9 mouse cellular contexts compared by ENCODE assay signal in genomic region chr10:127287936-127288293, GRCm38 (mm10). TPM values are rescaled to one million over a fixed set of nuclear protein-coding genes. Genes with fewer than 3 reads are reported as not detected.
A peak's percentile ranks its signal among the peaks of the same experiment; 100 is the strongest.
DNase-seq lines count a peak whose midpoint lies in the region; ATAC-seq and TF ChIP-seq lines count a peak whose summit lies in the region.
"Had no signal": no experiment of that assay in that cellular context is flagged by ENCODE, and none has a peak within 500 bp of the region (broad histone marks: within the 10 kb centered on the region; RNA-seq: fewer than 3 reads in every experiment).

No protein-coding gene starts in this region.

- H3K36me3 ChIP-seq in kidney, postnatal 0 days (ENCODE audit: insufficient read depth, low read length), result peaks cover 26% of the 10 kb centered on the region
- H3K36me3 ChIP-seq in embryonic facial prominence, embryonic 12.5 days, result peaks cover 45% of the 10 kb centered on the region
- peaks cover 39% of the 10 kb centered on the region for H3K36me3 ChIP-seq in intestine, postnatal 0 days (ENCODE audit: control insufficient read depth, insufficient read depth)
- peaks cover 45% of the 10 kb centered on the region for H3K36me3 ChIP-seq in neural tube, embryonic 12.5 days

- TF ChIP-seq CTCF in kidney, postnatal 0 days (IDR thresholded peaks at IDR 0.05; ENCODE audit: low read depth), result no peak
- TF ChIP-seq CTCF in intestine, postnatal 0 days (IDR thresholded peaks at IDR 0.05; ENCODE audit: low read depth), result no peak

- no peaks in the 10 kb centered on the region for H3K27me3 ChIP-seq in kidney, postnatal 0 days (ENCODE audit: insufficient read depth, low read length)
- no peaks in the 10 kb centered on the region for H3K27me3 ChIP-seq in embryonic facial prominence, embryonic 12.5 days
- H3K27me3 ChIP-seq in intestine, postnatal 0 days (replicated peaks; ENCODE audit: control insufficient read depth, insufficient read depth, low read length), result no peaks in the 10 kb centered on the region
- H3K27me3 ChIP-seq in neural tube, embryonic 12.5 days (replicated peaks), result no peaks in the 10 kb centered on the region

- WGBS in kidney, postnatal 0 days, result 0% methylated on average over 3 of the region's 3 CpGs
- 1% methylated on average over 3 of the region's 3 CpGs for WGBS in embryonic facial prominence, embryonic 12.5 days
- 0% methylated on average over 3 of the region's 3 CpGs for WGBS in intestine, postnatal 0 days
- 4% methylated on average over 3 of the region's 3 CpGs for WGBS in neural tube, embryonic 12.5 days

- peaks cover 29% of the 10 kb centered on the region for H3K4me1 ChIP-seq in kidney, postnatal 0 days (replicated peaks; ENCODE audit: insufficient read depth, low read length)
- H3K4me1 ChIP-seq in embryonic facial prominence, embryonic 12.5 days, result peaks cover 58% of the 10 kb centered on the region
- H3K4me1 ChIP-seq in intestine, postnatal 0 days (replicated peaks; ENCODE audit: control insufficient read depth, insufficient read depth, low read length), result peaks cover 23% of the 10 kb centered on the region
- peaks cover 53% of the 10 kb centered on the region for H3K4me1 ChIP-seq in neural tube, embryonic 12.5 days

- peak overlapping the region; percentile 71 for H3K4me3 ChIP-seq in kidney, postnatal 0 days (replicated peaks; ENCODE audit: low read depth, low read length)
- H3K4me3 ChIP-seq in embryonic facial prominence, embryonic 12.5 days, result peak overlapping the region; percentile 63
- H3K4me3 ChIP-seq in intestine, postnatal 0 days (ENCODE audit: low read depth, low read length), result peak overlapping the region; percentile 71
- H3K4me3 ChIP-seq in neural tube, embryonic 12.5 days, result peak overlapping the region; percentile 72

- intact Hi-C loops in gastrocnemius, postnatal 14 days (cut with DNase I; ENCODE audit: low total_unique reads), result no loop called here

- H3K9me3 ChIP-seq in kidney, postnatal 0 days (replicated peaks; ENCODE audit: low read length), result no peaks in the 10 kb centered on the region
- H3K9me3 ChIP-seq in embryonic facial prominence, embryonic 12.5 days, result no peaks in the 10 kb centered on the region
- no peaks in the 10 kb centered on the region for H3K9me3 ChIP-seq in intestine, postnatal 0 days (ENCODE audit: control insufficient read depth)
- H3K9me3 ChIP-seq in neural tube, embryonic 12.5 days, result no peaks in the 10 kb centered on the region

- ATAC-seq in kidney, postnatal 0 days (replicated peaks; ENCODE audit: low FRiP score, low read depth), result no peak
- ATAC-seq in embryonic facial prominence, embryonic 12.5 days (ENCODE audit: insufficient number of reproducible peaks, insufficient read depth, low FRiP score, low TSS enrichment), result no peak
- no peak for ATAC-seq in intestine, postnatal 0 days
- no peak for ATAC-seq in neural tube, embryonic 12.5 days (ENCODE audit: low FRiP score, low read depth)
- no peak for ATAC-seq in megakaryocyte-erythroid progenitor cell, adult 5-6 weeks (replicated peaks; ENCODE audit: low FRiP score, low TSS enrichment, poor library complexity, severe bottlenecking)

- peak overlapping the region; percentile 76 for H3K9ac ChIP-seq in kidney, postnatal 0 days (ENCODE audit: low read depth, low read length)
- peak overlapping the region; percentile 78 for H3K9ac ChIP-seq in embryonic facial prominence, embryonic 12.5 days
- H3K9ac ChIP-seq in intestine, postnatal 0 days (ENCODE audit: low read depth, low read length), result peak overlapping the region; percentile 72
- peak overlapping the region; percentile 86 for H3K9ac ChIP-seq in neural tube, embryonic 12.5 days

- peak overlapping the region; percentile 99 for H3K27ac ChIP-seq in kidney, postnatal 0 days
- H3K27ac ChIP-seq in embryonic facial prominence, embryonic 12.5 days, result peak overlapping the region; percentile 99
- peak overlapping the region; percentile 99 for H3K27ac ChIP-seq in intestine, postnatal 0 days (ENCODE audit: low read depth, low read length)
- peak overlapping the region; percentile 86 for H3K27ac ChIP-seq in neural tube, embryonic 12.5 days

- peak overlapping the region; percentile 90 for H3K4me2 ChIP-seq in kidney, postnatal 0 days (ENCODE audit: low read length)
- peak overlapping the region; percentile 91 for H3K4me2 ChIP-seq in embryonic facial prominence, embryonic 12.5 days (replicated peaks)
- H3K4me2 ChIP-seq in intestine, postnatal 0 days (replicated peaks; ENCODE audit: low read depth), result peak overlapping the region; percentile 75
- peak overlapping the region; percentile 88 for H3K4me2 ChIP-seq in neural tube, embryonic 12.5 days (replicated peaks)

- DNase-seq in kidney, postnatal 0 days (ENCODE audit: low spot score), result peak; percentile 37
- DNase-seq in kidney, postnatal 25 days, result no peak
- no peak for DNase-seq in kidney, postnatal 36 days
- DNase-seq in gastrocnemius, postnatal 14 days, result no peak

RNA-seq across cellular contexts. Expression of gene Mbd6, which starts 0.9 kb away (rescaled TPM):
- 10.5 and 10.7 TPM in 2 replicates for polyA plus RNA-seq in kidney, postnatal 0 days (2015; fragmentation: Nextera tagmentation; extraction: Ambion mirVana)
- 17.2 and 23.3 TPM in 2 replicates for polyA plus RNA-seq in embryonic facial prominence, embryonic 12.5 days (2016; fragmentation: Nextera tagmentation; extraction: Ambion mirVana)
- polyA plus RNA-seq in intestine, postnatal 0 days (2015; fragmentation: Nextera tagmentation; extraction: Ambion mirVana), result 8.7 and 12.8 TPM in 2 replicates
- 18.4 and 20.5 TPM in 2 replicates for polyA plus RNA-seq in neural tube, embryonic 12.5 days (2016; fragmentation: Nextera tagmentation; extraction: Ambion mirVana)
- total RNA-seq in megakaryocyte-erythroid progenitor cell, adult 5-6 weeks (2014; fragmentation: Nextera tagmentation), result 42.8 and 72.8 TPM in 2 replicates
- 2.7 and 3.8 TPM in 2 replicates for total RNA-seq in megakaryocyte-erythroid progenitor cell, adult 5-6 weeks (2017)
- total RNA-seq in gastrocnemius, postnatal 14 days (2021), result 10 to 100 TPM; 16.1 to 17.1 TPM

RNA-seq across cellular contexts. Expression of gene Dctn2, which starts 21.7 kb away (rescaled TPM):
- polyA plus RNA-seq in kidney, postnatal 0 days (2015; fragmentation: Nextera tagmentation; extraction: Ambion mirVana), result 177 and 190 TPM in 2 replicates
- polyA plus RNA-seq in embryonic facial prominence, embryonic 12.5 days (2016; fragmentation: Nextera tagmentation; extraction: Ambion mirVana), result 199 and 213 TPM in 2 replicates
- polyA plus RNA-seq in intestine, postnatal 0 days (2015; fragmentation: Nextera tagmentation; extraction: Ambion mirVana), result 143 and 147 TPM in 2 replicates
- polyA plus RNA-seq in neural tube, embryonic 12.5 days (2016; fragmentation: Nextera tagmentation; extraction: Ambion mirVana), result 273 and 277 TPM in 2 replicates
- 100 and 123 TPM in 2 replicates for total RNA-seq in megakaryocyte-erythroid progenitor cell, adult 5-6 weeks (2014; fragmentation: Nextera tagmentation)
- 106 and 124 TPM in 2 replicates for total RNA-seq in megakaryocyte-erythroid progenitor cell, adult 5-6 weeks (2017)
- total RNA-seq in gastrocnemius, postnatal 14 days (2021), result 100 to 1,000 TPM in 1 of 2 experiments, 10 to 100 TPM in 1; 99.8 to 103 TPM

RNA-seq across cellular contexts. Expression of gene Mars, which starts 23.7 kb away (rescaled TPM):
- 99.1 and 103 TPM in 2 replicates for polyA plus RNA-seq in kidney, postnatal 0 days (2015; fragmentation: Nextera tagmentation; extraction: Ambion mirVana)
- 138 and 142 TPM in 2 replicates for polyA plus RNA-seq in embryonic facial prominence, embryonic 12.5 days (2016; fragmentation: Nextera tagmentation; extraction: Ambion mirVana)
- polyA plus RNA-seq in intestine, postnatal 0 days (2015; fragmentation: Nextera tagmentation; extraction: Ambion mirVana), result 47.2 and 50.7 TPM in 2 replicates
- 145 and 146 TPM in 2 replicates for polyA plus RNA-seq in neural tube, embryonic 12.5 days (2016; fragmentation: Nextera tagmentation; extraction: Ambion mirVana)
- total RNA-seq in megakaryocyte-erythroid progenitor cell, adult 5-6 weeks (2014; fragmentation: Nextera tagmentation), result 135 and 140 TPM in 2 replicates
- 213 and 264 TPM in 2 replicates for total RNA-seq in megakaryocyte-erythroid progenitor cell, adult 5-6 weeks (2017)
- total RNA-seq in gastrocnemius, postnatal 14 days (2021), result 10 to 100 TPM; 50.3 to 56.0 TPM

RNA-seq across cellular contexts. Expression of gene Kif5a, which starts 24.8 kb away (rescaled TPM):
- polyA plus RNA-seq in kidney, postnatal 0 days (2015; fragmentation: Nextera tagmentation; extraction: Ambion mirVana), result 0.28 and 0.47 TPM in 2 replicates
- polyA plus RNA-seq in embryonic facial prominence, embryonic 12.5 days (2016; fragmentation: Nextera tagmentation; extraction: Ambion mirVana), result 13.5 and 16.8 TPM in 2 replicates
- 2.7 and 3.7 TPM in 2 replicates for polyA plus RNA-seq in intestine, postnatal 0 days (2015; fragmentation: Nextera tagmentation; extraction: Ambion mirVana)
- 72.7 and 81.6 TPM in 2 replicates for polyA plus RNA-seq in neural tube, embryonic 12.5 days (2016; fragmentation: Nextera tagmentation; extraction: Ambion mirVana)
- not detected in 2 replicates for total RNA-seq in megakaryocyte-erythroid progenitor cell, adult 5-6 weeks (2014; fragmentation: Nextera tagmentation)
- total RNA-seq in megakaryocyte-erythroid progenitor cell, adult 5-6 weeks (2017), result 0.14 and 0.23 TPM in 2 replicates
- under 1 TPM; 0.45 to 0.53 TPM for total RNA-seq in gastrocnemius, postnatal 14 days (2021)
- total RNA-seq: neutrophil, adult 5-6 weeks had no signal

RNA-seq across cellular contexts. Expression of gene Arhgap9, which starts 33.8 kb away (rescaled TPM):
- 3.7 and 3.8 TPM in 2 replicates for polyA plus RNA-seq in kidney, postnatal 0 days (2015; fragmentation: Nextera tagmentation; extraction: Ambion mirVana)
- 1.8 and 2.6 TPM in 2 replicates for polyA plus RNA-seq in embryonic facial prominence, embryonic 12.5 days (2016; fragmentation: Nextera tagmentation; extraction: Ambion mirVana)
- polyA plus RNA-seq in intestine, postnatal 0 days (2015; fragmentation: Nextera tagmentation; extraction: Ambion mirVana), result 9.5 and 12.0 TPM in 2 replicates
- polyA plus RNA-seq in neural tube, embryonic 12.5 days (2016; fragmentation: Nextera tagmentation; extraction: Ambion mirVana), result 1.7 and 2.0 TPM in 2 replicates
- total RNA-seq in megakaryocyte-erythroid progenitor cell, adult 5-6 weeks (2014; fragmentation: Nextera tagmentation), result 20.9 and 31.7 TPM in 2 replicates
- total RNA-seq in megakaryocyte-erythroid progenitor cell, adult 5-6 weeks (2017), result 10.5 and 10.8 TPM in 2 replicates
- total RNA-seq in gastrocnemius, postnatal 14 days (2021), result 1 to 10 TPM; 1.3 to 2.1 TPM
